Mouse (Mus musculus) ovary, adult 18-20 months (tissue): ENCODE results near the gene Ube2l6.

Experiments used
- DNase-seq: peaks from one replicate; pipeline ENCODE4 v3.0.0; 2022; ENCODE audit warnings: low spot score, mixed read lengths

Gene Ube2l6

DNA sequence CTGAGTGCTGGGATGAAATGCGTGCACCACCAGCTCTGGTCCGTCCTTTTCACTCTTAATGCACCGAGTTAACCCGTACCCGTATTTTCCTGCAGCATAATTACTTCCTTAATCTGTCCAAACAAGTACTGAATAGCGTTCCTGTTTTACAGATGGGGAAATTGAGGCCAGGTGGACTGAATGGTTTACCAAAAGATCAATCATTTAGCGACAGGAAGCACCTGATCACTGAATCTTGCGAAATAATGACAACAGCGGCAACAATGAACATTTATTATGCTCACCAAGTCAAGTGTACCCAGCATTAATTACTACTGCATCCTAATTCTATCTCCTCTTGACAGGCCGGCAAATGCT lies 39.9 kb downstream of the Ube2l6 start, which contains the start of gene Slc43a1:
Gene Slc43a1 (plus strand): TSS at position 258 of the 357 bp plus-strand sequence.
- no peak for DNase-seq

- DNase-seq, result no peak
Observed at GRCm38 (mm10) chr2:84838993-84839980, 40.7 kb downstream of the Ube2l6 start.

DNA sequence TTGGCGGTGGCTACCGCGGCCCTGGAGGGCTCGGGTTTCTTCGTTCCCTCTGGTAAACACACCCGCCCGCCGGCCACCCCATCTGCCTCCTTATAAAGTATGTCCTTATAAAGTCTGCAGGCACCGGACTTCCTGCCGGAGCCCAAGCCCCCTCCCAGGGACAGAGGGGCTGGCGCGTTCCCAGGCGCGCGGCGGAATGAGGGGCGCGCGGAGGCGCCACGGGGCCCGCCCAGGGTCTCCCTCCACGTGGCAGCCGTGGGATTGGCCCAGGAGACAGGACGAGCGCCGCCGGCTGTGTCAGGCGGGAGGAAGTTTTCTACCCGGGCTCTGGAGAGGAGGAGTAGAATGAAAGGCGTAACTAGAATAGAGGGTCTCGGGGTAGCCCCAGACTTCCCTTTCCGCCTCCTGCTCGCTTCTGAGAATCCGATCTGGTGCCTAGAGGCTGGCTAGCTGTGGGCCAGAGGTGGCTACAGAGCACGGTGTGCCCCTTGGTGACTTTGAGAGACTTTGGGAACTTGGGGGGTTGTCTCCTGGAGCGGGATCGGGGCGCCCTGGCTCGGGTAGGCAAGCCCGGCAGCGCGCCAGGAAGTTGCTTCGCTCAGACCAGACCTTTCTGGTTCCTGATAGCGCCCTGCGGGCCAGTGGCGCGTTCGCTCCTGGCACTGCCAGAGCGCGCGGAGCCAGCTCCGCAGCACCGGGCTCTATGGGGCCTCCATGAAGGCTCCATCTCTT lies 41.6 kb downstream of the Ube2l6 start:
- DNase-seq, result peak; percentile 39

DNA sequence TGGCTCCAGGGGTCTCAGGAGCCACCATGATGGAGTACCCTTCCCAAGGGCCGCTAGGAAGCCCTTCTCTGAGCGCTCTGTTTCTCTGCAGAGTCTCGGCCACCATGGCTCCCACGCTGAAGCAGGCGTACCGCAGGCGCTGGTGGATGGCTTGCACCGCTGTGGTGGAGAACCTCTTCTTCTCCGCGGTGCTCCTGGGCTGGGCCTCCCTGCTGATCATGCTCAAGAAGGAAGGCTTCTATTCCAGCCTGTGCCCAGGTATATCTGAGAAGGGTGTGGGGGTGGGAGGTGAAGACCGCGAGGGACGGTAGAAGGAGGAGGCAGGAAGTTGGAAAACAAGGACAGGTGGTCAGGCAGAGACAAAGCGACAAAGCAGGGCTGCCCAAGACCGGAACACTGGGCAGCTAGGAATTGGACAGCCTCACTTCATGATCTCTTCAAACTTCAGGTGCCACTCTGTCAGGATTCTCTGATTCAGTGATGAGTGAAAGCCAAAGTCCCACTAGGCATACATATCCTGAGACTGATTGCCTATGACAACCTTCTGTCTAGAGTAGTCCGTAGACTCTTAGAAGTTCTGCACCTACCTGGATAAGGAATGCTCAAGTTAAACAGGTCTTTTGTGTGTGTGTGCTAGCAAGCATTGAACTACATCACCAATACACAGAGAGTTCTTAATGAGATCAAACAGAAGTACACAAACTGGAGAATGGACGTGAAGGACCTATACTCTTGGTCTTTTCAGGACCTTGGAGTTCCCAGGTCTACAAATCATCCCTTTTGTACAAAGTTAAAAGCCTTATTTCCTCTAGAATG lies 42.3 kb downstream of the Ube2l6 start:
- no peak for DNase-seq

- no peak for DNase-seq
Observed at GRCm38 (mm10) chr2:84841905-84842304, 43.3 kb downstream of the Ube2l6 start.

GRCm38 (mm10) chr2:84843654-84844053 lies 45.0 kb downstream of the Ube2l6 start:
- DNase-seq, result no peak

DNA sequence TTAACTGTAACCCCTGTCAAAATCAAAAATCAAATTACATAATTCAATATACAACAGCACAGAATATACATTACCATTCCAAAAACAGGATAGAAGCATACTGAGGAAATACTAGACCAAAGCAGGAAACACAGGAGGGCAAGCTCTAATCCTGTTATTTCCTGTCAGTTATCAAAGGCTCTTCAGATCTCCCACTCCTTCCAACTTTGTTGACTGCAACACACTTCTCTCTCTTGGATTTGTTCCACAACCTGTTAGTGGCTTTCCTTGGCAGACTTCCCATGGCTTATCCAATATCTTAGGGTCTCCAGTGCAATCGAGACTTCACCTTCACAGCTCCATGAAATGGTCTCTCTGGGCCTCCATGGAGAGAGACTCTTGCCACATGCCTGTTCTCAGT lies 46.6 kb downstream of the Ube2l6 start:
- no peak for DNase-seq

- no peak for DNase-seq
Observed at GRCm38 (mm10) chr2:84850407-84851129, 51.9 kb downstream of the Ube2l6 start.

GRCm38 (mm10) chr2:84851130-84852040 lies 52.8 kb downstream of the Ube2l6 start:
- DNase-seq, result peak; percentile 54

DNA sequence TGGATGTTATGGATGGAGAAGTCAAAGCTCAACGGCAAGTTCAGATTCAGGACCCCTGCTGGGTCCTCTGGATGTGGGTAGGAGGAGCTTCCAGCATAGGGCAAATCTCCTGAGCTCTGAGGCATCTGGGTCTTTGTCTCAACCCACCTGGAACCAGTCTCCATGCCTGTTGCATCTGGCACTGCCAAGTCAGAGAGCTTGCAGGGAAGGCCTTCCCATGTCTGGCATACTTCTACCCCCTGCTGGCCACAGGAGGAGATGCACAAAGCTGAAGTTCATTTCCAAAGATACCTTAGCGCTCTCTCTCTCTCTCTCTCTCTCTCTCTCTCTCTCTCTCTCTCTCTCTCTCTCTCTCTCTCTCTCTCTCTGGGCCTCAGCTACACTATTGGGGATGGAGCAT lies 57.1 kb downstream of the Ube2l6 start:
- DNase-seq, result no peak

- no peak for DNase-seq
Observed at GRCm38 (mm10) chr2:84858551-84858950, 59.9 kb downstream of the Ube2l6 start.
